Mouse (Mus musculus) embryonic facial prominence, embryonic 13.5 days (tissue): Measurements from ENCODE around the gene Smim9. TPM values are rescaled to one million over a fixed set of nuclear protein-coding genes. Genes with fewer than 3 reads are reported as not detected.
A peak's percentile ranks its signal among the peaks of the same experiment; 100 is the strongest.

Experiments used
- ATAC-seq: fragments of 200-750 bp; cut with Nextera tagmentation; 2 replicates; pipeline ENCODE4 v1.8.0; 2017; ENCODE audit warnings: low read depth; ENCODE audit not compliant: insufficient number of reproducible peaks, insufficient read depth, low FRiP score, low TSS enrichment
- H3K27ac ChIP-seq: fragments of 300-500 bp; sonication (generic); 2 replicates; pipeline ENCODE4 v1.5.1; 2015; ENCODE audit warnings: moderate library complexity, mild to moderate bottlenecking, inconsistent platforms
- H3K27me3 ChIP-seq: fragments of 300-500 bp; sonication (generic); 2 replicates; pipeline ENCODE4 v1.6.1; 2015; ENCODE audit warnings: mild to moderate bottlenecking, inconsistent platforms
- H3K36me3 ChIP-seq: fragments of 300-500 bp; sonication (generic); 2 replicates; pipeline ENCODE4 v1.6.1; 2015; ENCODE audit warnings: mild to moderate bottlenecking, inconsistent platforms
- H3K4me1 ChIP-seq: fragments of 300-500 bp; sonication (generic); 2 replicates; pipeline ENCODE4 v1.6.1; 2015; ENCODE audit warnings: inconsistent platforms
- H3K4me2 ChIP-seq: fragments of 300-500 bp; sonication (generic); 2 replicates; pipeline ENCODE4 v1.6.1; 2015; ENCODE audit warnings: moderate library complexity, mild to moderate bottlenecking, inconsistent platforms
- H3K4me3 ChIP-seq: fragments of 300-500 bp; sonication (generic); 2 replicates; pipeline ENCODE4 v1.5.1; 2015; ENCODE audit warnings: mild to moderate bottlenecking, inconsistent platforms
- H3K9ac ChIP-seq: fragments of 300-500 bp; sonication (generic); 2 replicates; pipeline ENCODE4 v1.6.1; 2015; ENCODE audit warnings: mild to moderate bottlenecking, inconsistent platforms
- H3K9me3 ChIP-seq: fragments of 300-500 bp; sonication (generic); 2 replicates; pipeline ENCODE4 v1.6.1; 2016; ENCODE audit warnings: inconsistent platforms
- WGBS: fragments of 180-500 bp; shearing (Covaris S2); methylation state at CpG from one replicate; pipeline ENCODE4 v1.1.7; 2015; ENCODE audit warnings: mixed read lengths; 5-methylcytosine and 5-hydroxymethylcytosine counted together
- polyA plus RNA-seq: library from polyadenylated mRNA; unstranded; fragments of >200 nt; fragmentation: Nextera tagmentation; extraction: Ambion mirVana; gene quantifications from 2 replicates; pipeline ENCODE4 v1.2.1, GENCODE M21; 2015

Smim9 gene
- polyA plus RNA-seq, 1 experiment from 2014 or later = not detected

GRCm38 (mm10) chrX:75128333-75128980, 35.1 kb downstream of the Smim9 start:
- Histone ChIP-seq H3K27ac (no peak overlapping the region), H3K4me3 (no peak overlapping the region), H3K4me1 (no peaks in the 10 kb centered on the region; the same call in 1 of the 2 replicates), H3K9ac (no peak overlapping the region), H3K27me3 (no peaks in the 10 kb centered on the region), H3K4me2 (no peak overlapping the region), H3K36me3 (peaks cover 7% of the 10 kb centered on the region; the same call in 1 of the 2 replicates), H3K9me3 (no peaks in the 10 kb centered on the region)
- no peak for ATAC-seq

- Histone ChIP-seq H3K4me3 (no peak overlapping the region), H3K27ac (no peak overlapping the region), H3K9me3 (no peaks in the 10 kb centered on the region), H3K27me3 (no peaks in the 10 kb centered on the region), H3K4me2 (no peak overlapping the region), H3K36me3 (peaks cover 7% of the 10 kb centered on the region; the same call in 1 of the 2 replicates), H3K4me1 (no peaks in the 10 kb centered on the region; the same call in 1 of the 2 replicates), H3K9ac (no peak overlapping the region)
- ATAC-seq = no peak
These were observed 36.7 kb downstream of the Smim9 start for GRCm38 (mm10) chrX:75126893-75127292.

- Histone ChIP-seq H3K4me2 (no peak overlapping the region), H3K36me3 (peaks cover 12% of the 10 kb centered on the region), H3K9ac (no peak overlapping the region), H3K27ac (no peak overlapping the region), H3K27me3 (no peaks in the 10 kb centered on the region), H3K4me1 (no peaks in the 10 kb centered on the region; the same call in 1 of the 2 replicates), H3K9me3 (no peaks in the 10 kb centered on the region), H3K4me3 (no peak overlapping the region)
- 88% methylated on average over 3 of the region's 3 CpGs for WGBS
- no peak for ATAC-seq
These were observed 38.0 kb downstream of the Smim9 start for GRCm38 (mm10) chrX:75125606-75126005.

GRCm38 (mm10) chrX:75115550-75115949, 48.0 kb downstream of the Smim9 start:
- Histone ChIP-seq H3K27me3 (no peaks in the 10 kb centered on the region), H3K27ac (no peak overlapping the region), H3K9me3 (no peaks in the 10 kb centered on the region), H3K4me1 (no peaks in the 10 kb centered on the region), H3K4me3 (no peak overlapping the region), H3K36me3 (peaks cover 25% of the 10 kb centered on the region), H3K9ac (no peak overlapping the region), H3K4me2 (no peak overlapping the region)
- no peak for ATAC-seq

- H3K4me1 ChIP-seq = no peaks in the 10 kb centered on the region
- WGBS = 86% methylated on average over 6 of the region's 6 CpGs
- H3K27me3 ChIP-seq = no peaks in the 10 kb centered on the region
- H3K9me3 ChIP-seq = no peaks in the 10 kb centered on the region
- peaks cover 48% of the 10 kb centered on the region for H3K36me3 ChIP-seq
- no peak overlapping the region for H3K27ac ChIP-seq
- ATAC-seq = no peak
- H3K9ac ChIP-seq = no peak overlapping the region
- H3K4me2 ChIP-seq = no peak overlapping the region
- no peak overlapping the region for H3K4me3 ChIP-seq
These were observed 61.3 kb downstream of the Smim9 start for GRCm38 (mm10) chrX:75102293-75102692.

GRCm38 (mm10) chrX:75098799-75099198, 64.8 kb downstream of the Smim9 start:
- no peak overlapping the region for H3K4me2 ChIP-seq
- no peaks in the 10 kb centered on the region for H3K27me3 ChIP-seq
- no peak for ATAC-seq
- H3K4me1 ChIP-seq = no peaks in the 10 kb centered on the region
- H3K4me3 ChIP-seq = no peak overlapping the region
- no peaks in the 10 kb centered on the region for H3K9me3 ChIP-seq
- H3K27ac ChIP-seq = no peak overlapping the region
- H3K9ac ChIP-seq = no peak overlapping the region
- peaks cover 22% of the 10 kb centered on the region for H3K36me3 ChIP-seq
- WGBS = 89% methylated on average over 8 of the region's 8 CpGs

GRCm38 (mm10) chrX:75096163-75096770, 67.3 kb downstream of the Smim9 start:
- peak; percentile 1; the same call in 1 of the 2 replicates for ATAC-seq
- H3K36me3 ChIP-seq = peaks cover 12% of the 10 kb centered on the region
- peak overlapping the region; percentile 73; the same call in 1 of the 2 replicates for H3K27ac ChIP-seq
- H3K27me3 ChIP-seq = no peaks in the 10 kb centered on the region
- peak overlapping the region; percentile 73 for H3K9ac ChIP-seq
- peak overlapping the region; percentile 60 for H3K4me2 ChIP-seq
- WGBS = 20% methylated on average over 23 of the region's 23 CpGs
- H3K9me3 ChIP-seq = no peaks in the 10 kb centered on the region
- H3K4me3 ChIP-seq = peak overlapping the region; percentile 57
- no peaks in the 10 kb centered on the region for H3K4me1 ChIP-seq

Other genes starting within 250 kb of the Smim9 start
- 1.5 and 2.0 TPM in 2 replicates for gene Gab3, start 78.3 kb downstream of the Smim9 start, polyA plus RNA-seq
- 149 and 158 TPM in 2 replicates for gene Dkc1, start 67.9 kb downstream of the Smim9 start, polyA plus RNA-seq
- gene Mpp1, start 32.8 kb downstream of the Smim9 start, polyA plus RNA-seq = 50.2 and 52.9 TPM in 2 replicates
- 68.1 and 70.1 TPM in 2 replicates for gene Fundc2, start 218.6 kb upstream of the Smim9 start, polyA plus RNA-seq
- 2.0 and 2.5 TPM in 2 replicates for gene F8, start 218.8 kb upstream of the Smim9 start, polyA plus RNA-seq